Mouse (Mus musculus) 3T3-L1 (cell line): ENCODE measurements around the gene Otp.

ENCODE experiments used
- DNase-seq: peaks from one replicate; pipeline ENCODE4 v3.0.0-alpha.2; 2015; ENCODE audit warnings: low read depth, low spot score

Otp gene

DNA sequence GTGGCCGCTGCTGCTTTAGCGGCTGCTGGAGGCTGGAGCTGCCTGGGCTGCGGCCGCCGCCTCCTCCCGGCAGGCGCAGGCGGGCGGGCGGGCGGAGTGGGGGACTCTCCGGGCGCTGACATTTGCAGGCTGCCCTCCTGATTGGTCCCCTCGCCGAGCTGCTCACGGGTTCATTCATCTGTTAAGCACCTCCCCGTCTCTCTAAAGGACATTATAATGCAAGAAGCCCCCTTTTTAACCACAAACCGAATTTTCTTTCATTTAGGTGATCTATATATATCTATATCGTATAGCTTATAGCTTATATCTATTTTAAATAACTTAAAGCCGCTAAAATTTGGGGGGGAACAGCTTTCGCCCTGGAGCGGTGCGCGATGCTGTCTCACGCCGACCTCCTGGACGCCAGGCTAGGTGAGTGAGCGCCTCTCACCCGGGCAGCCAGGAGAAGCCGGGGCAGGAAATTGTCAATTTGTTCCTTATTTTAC, at the start of gene Otp:
TSS of gene Otp (plus strand) at position 207 of the 485 bp plus-strand sequence.
- DNase-seq, result no peak

DNA sequence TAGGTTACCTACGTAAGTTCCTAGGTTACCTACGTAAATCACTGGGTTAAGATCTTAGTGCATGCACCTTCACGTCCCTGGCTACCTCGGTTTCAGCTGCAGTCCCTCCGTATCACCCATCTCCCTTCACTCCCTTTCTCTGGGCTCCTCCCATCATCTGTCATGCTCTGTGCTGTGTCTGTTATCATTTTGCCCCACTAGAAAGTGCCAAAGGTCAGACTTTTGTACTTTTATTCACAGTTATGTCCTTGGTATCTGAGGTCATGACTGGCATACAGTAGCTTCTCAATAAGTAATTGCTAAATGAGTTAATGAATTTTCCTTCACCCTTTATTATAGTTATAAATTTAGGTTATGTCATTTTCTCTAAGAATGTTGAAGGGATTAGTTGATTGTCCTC, 49.0 kb upstream of the Otp start:
- no peak for DNase-seq

DNA sequence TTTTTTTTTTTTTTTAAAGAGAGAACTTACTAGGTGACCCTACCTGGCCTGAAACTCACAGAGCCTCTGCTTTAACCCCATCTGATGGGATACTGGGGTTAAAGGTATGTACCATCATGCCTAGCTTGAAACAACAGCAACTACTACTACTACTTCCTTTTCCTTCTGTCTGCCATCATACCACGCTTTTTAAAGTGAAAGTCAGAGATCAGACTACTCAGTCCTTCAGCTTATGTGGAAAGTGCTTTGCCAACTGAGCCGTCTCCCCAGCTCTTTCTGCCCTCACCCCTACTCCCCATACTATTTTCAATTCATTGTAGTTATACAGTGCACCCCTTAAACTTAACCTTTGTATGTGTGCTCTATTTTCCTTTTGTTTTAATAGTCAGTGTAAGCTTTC, 48.4 kb upstream of the Otp start:
- no peak for DNase-seq

DNA sequence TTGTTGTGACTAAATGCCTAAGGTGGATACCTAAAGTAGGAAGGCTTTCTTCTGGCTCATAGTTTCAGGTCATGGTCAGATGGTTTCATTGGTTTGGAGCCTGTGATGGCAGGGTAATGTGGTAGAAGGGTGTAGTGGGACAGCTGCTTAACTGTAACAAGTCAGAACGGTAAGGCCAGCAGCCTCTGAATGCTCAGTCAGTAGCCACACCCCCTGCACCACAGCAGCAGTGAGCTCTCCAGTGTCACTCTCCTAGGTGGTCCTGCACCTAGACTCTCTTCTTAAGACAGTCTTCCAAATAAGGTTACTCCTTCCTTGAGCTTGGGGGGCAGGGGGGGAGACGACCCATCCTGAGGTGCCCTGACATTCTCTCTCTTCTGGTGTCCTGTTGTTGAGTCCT, 47.6 kb upstream of the Otp start:
- no peak for DNase-seq

DNA sequence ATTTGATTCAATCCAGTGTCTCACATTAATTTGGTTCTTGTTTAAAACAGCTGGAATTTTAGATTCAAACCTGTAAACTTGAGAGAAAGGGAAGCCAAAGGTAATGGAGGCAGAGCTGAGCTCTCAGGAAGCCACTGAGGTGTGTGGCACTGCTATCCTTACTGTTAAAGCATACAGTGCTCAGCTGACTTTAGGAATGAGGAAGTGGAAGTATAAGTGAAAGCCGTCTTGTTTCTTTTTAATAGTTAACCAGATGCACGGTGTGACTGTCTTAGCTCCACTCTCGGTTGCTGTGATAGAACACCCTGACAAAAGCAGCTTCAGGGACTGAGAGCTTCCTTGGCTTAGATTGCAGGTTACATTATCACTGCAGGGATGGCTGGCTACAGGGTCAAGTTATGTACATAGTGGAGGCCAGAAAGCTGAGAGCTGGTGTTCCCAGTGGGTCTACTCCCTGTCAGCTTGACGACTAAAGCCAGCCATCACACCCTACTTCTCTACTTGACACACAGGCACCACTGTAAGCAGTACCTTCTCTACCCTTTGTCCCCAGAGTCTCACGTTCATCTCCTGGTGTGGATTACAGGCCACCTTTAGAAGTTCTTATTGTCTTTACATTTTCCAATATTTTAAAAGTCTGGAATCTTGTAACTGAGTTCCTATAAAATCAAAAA, 37.2 kb upstream of the Otp start:
- DNase-seq, result no peak

DNA sequence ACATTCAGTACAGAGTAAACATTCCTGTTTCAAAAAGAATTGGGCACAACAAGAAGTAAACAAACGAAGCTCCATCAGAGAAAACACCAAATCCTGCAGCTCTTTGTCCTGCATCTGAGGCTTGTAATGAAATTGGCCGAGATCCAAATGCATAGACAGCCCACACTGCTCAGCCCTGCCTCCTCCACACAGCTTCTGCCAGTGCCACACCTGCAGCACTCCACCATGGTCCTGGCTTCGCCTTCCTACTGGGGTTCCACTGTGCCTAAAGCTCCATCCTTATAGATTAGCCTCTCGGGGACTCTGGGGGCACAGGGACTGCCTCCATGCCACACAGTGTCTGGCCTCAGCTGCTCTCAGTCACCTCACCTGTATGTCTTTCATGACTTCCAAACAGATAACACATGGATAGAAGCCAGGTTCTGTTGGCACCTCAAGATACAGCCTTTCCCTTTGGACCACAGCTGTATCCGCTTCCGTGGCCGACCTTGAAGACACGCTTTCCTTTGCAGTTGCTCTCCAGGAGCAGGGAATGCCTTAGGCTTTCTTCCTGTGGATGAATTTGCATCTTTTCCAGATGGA, 36.6 kb upstream of the Otp start:
- no peak for DNase-seq

DNA sequence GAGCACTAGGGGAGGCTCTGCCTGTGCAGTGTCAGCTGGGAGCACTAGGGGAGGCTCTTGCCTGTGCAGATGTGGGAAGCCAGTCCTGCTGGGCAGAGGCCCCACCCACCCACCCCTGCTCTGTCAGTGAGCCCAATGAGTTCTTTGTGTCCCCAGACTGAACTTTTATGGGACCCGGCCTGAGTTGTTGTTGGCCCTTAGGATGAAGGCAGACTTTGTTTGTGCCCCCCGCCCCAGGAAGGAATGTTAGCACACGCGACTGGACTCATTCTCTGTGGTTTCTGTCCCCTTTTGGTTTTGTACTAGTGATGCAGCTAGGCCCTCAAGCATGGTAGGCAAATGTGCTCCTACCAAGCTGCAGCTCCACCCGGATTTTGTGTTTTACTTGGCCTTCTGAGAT, 32.2 kb upstream of the Otp start:
- DNase-seq, result no peak

DNA sequence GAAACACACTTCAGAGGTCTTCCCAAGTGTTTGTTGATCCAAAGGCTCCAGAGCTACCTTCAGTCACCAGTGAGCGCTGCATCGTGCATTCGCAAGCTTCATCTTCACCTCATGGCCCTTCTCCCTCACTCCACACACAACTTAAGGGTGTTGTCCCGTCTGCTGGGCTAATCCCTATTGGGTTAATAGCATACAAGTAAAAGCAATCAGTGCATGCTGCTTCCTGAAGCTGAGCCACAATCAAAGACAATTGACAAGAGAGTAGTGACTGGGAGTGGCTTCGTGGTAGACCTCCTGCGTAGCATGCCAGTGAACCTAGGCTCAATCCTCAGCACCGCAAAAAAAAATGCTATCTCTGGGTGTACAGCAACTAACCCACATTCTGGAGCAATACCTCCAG, 27.5 kb upstream of the Otp start:
- DNase-seq, result no peak

DNA sequence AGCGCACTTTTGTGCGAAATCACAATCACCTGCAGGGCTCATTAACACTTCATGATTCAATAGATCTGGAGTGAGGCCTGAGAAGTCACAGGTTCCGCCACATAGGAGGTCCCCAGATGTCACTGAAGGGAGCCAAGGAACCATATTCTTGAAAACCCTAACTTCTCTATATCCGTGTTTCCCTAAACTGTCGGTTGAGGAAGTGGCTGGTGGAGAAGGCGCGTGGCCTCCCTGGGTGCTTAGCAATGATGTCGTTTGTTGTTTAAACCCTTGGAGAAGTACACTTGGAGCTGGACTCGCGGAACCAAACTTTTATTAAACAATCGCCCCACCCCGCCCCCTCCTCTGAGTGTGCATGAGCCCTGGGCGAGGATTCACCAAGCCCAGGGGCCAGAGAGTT, 26.1 kb upstream of the Otp start:
- DNase-seq, result no peak

DNA sequence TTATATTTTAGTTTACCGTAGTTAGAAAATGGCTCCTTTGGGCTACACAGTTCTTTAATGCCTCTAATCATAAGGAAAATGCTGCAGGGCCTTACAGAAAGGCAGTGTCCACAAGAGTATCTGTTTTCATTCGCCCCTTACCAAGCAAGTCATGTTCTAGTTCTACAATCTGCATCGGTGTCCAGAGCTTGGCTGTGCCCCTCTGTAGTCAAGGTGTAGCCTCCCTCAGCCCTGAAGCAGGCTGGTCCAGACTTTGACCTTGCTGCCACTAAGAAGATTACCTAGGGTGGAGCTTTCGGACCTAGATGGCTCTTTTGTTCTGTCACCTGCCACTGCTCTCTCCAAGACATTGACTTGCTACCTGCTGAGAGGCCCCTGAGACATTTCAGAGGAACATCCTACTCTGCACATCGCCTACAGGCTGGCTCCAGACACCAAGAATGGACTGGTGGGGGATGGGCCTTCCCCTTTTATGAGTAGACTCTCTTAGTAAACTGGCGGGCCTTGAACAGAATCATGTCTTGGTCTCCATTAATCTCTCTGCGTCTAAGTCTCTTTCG, 17.3 kb upstream of the Otp start:
- DNase-seq, result no peak

DNA sequence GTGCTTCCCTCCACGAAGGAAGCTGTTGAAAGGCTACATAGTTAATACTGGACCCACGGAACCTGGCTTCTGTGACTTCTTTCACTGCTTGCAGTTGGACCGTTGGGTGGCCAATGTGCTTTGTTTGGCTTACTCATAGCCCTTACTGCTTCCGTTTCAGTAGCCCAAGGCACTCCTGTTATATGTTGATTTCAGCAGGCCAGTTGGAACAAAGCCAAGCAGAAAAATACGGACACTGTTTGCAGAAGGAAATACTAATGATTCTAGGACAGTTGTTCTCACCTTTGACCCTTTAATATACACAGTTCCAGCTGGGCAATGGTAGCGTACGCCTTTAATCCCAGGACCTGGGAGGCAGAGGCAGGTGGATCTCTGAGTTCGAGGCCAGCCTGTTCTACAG, 16.1 kb upstream of the Otp start:
- no peak for DNase-seq

DNA sequence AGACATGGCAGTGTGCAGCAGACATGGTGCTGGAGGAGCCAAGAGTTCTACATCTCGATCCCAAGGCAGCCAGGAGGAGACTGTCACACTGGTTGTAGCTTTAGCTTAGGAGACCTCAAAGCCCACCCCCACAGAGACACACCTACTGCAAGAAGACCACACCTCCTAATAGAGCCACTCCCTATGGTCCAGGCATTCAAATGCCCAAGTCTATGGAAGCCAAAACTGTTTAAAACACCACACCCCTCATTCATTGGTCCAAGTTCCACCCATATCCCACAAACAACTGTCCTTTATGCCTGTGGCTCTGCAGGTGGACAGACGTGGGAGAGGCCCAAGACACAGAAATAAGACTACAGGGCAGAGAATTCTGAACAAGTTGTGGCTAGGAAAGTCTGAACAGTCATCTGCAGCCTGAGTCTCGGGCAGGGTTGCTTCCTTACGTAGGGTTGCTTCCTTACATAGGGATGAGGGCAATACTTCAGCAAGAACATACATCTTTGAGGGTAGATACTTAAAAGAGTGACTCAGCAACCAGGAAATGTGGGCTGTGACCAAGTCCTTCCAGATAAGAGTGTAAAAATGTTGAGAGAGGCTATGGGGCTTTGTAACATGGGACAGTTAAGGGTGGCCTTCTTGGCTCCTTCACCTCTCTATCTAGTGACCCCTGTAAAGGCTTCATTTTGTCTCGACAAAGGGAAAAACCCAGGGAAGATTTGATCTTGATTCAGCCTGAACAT, 12.7 kb upstream of the Otp start:
- no peak for DNase-seq

DNA sequence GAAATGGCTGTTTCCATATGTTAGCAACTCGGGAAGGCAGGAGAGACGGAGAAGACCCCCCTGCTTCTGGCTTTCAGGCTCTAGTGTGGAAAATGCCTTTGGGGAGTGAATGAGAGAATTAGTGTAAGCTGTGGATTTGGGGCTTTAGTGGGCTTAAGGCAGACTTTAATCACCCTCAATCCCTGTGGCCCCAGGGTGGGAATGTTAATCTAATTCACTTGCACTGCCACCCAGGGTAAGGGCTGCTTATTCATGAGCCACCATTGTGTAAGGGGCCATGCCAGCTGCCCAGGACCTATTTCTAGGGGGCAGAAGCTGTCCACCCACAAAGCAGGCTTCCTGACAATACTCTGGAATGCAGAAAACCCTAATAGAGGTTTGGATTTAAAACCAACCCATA, 8.5 kb upstream of the Otp start:
- DNase-seq, result no peak

DNA sequence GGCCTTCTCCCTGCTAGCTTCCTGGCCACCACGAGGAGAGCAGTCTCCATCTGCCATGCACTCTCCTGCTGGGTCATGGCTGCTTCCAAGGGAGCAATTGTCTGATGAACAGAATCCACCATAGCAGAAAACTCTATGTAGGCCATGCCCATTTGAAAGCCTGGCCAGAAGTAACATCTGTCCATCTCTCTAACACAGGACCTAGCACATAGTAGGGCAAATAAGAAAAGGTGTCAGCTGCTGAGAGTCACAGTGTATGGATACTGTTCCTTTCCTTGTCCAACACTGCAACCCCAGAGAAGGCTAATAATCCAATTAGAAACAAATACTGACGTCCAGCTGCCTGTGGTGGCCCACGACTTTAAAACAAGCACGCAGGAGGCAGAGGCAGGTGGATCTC, 7.6 kb upstream of the Otp start:
- no peak for DNase-seq

DNA sequence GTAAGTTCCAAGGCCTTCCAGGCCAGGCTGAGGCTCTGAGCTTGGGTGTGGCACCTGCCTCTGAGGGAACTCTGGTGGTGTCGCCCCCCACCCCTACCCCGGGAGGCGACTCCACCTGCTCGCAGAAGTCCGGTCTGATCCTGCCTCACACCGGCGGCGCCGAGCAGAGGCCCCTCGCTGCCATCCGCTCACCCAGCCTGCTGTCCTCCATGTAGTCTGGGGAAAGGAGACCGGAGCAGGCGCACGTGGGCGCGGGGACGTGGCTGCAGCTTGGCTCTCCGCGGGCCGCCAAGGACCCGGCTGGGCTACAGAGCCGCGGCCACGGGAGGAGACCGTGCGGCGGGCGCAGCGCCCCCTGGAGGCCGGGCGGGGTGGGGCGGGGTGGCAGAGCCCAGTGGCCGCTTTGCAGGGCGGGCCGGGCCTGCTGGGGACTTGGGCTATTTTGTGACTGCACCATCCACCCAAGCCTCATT, 6.9 kb upstream of the Otp start:
- no peak for DNase-seq

DNA sequence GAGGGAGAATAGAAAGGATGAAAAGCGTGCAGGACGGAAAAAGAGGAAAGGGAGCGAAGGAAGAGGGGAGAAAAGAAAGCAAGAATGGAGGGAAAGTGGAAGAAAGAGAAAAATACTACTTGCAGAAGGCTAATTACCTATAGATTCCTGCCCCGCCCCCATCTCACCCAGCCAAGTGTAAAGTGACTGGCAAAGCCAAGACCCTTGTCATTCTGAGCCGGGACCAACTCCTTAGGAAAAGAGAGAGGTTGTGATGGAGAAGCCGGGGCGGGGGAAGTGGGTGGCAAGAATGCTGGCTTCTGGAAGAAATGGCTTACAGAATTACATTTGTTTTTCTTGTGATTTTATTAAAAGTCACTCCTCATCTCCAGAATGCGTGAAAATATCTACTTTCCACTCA, 5.9 kb upstream of the Otp start:
- DNase-seq, result no peak

DNA sequence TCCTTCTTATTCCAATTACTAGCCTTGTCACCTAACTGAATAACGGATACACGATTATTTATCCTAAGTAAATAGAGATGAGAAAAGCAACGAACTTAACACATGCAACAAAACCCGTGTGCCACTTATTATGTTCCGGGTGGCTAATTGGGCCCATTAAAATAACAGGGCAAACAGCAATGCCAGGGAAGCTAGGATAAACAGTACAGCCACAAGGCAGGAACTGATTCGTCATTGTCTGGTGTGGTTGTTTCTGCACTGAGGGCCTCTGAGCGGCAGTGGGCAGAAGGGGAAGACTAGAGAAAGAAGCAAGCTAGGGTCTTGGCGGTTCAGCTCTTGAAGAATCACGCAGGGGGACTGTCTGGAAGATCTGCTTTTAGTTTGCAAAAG, 5.3 kb upstream of the Otp start:
- no peak for DNase-seq

DNA sequence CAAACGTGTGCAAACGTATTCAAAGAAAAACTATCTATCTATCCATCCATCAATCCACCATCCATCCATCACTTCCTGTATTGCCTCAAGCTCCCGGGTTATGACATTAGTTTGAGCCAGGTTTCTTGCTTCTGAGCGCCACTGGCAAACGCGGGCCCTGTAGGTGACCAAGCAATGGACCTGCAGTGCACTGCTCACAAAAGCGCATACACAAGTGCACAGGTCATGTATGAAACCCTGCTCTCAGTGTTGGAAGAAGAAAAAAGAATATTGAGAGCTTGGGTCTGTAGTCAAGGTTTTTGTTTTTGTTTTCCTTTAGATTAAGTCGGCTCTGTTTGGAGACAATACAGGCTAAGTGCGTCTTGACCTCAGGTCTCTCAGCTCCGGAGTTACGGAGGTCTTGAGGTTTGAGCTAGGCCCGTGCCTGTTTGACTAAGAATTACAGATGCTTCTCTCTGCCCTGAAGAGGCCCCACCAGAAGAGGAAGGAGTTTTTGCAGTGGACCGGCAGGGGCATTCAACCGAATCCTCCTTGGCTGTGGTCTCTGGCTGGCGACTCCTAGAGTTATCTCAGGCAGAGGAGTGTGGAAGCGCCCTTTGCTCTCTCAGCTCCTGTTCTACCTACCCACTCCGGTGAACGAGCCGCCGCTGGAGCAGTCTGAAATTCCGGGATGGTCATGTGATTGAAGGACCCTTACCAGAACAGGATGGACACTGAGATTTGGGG, 4.8 kb upstream of the Otp start:
- no peak for DNase-seq

DNA sequence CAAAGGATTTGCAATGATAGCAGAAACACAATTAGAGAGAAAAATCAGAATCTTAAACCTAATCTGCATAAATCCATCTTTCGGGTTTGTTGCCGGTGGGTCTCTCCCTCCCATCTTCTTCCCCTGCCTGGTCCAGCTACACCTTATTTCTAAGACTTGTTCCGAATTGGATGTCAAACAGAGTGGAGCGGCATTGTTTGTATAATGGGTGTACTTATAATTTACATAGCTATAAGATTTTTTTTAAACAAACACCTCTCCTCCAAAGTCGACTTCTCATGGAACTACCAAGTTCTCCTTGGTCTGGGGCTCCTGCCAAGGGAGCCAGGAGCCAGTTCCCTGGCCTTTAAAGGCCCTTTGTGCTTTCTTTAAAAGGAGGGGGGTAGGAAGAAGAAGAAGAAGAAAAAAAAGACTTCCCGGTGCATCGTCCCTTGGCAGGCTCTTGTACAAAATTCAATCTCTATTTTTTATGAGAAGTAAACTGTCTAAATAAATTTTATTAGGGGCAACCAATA, 3.5 kb upstream of the Otp start:
- DNase-seq, result no peak

DNA sequence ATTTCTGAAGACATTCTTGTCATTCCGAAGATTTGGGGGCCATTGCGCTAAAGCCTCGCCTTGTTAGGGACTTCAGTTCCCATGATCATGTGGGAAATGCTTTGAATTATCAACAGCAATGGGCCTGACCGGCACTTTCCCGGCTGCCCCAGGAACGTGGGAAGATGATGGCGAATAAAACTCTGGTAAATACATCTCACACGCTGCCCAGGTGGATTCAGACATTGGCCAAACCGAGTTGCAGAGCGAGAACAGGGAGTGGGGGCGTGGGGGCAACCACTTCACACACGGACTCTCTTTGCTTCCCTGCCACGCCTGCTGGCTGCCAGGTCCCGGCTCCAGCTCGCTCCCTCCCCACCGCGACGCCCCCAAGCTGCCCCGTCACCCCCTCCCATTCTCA, 3.0 kb upstream of the Otp start:
- DNase-seq, result no peak

DNA sequence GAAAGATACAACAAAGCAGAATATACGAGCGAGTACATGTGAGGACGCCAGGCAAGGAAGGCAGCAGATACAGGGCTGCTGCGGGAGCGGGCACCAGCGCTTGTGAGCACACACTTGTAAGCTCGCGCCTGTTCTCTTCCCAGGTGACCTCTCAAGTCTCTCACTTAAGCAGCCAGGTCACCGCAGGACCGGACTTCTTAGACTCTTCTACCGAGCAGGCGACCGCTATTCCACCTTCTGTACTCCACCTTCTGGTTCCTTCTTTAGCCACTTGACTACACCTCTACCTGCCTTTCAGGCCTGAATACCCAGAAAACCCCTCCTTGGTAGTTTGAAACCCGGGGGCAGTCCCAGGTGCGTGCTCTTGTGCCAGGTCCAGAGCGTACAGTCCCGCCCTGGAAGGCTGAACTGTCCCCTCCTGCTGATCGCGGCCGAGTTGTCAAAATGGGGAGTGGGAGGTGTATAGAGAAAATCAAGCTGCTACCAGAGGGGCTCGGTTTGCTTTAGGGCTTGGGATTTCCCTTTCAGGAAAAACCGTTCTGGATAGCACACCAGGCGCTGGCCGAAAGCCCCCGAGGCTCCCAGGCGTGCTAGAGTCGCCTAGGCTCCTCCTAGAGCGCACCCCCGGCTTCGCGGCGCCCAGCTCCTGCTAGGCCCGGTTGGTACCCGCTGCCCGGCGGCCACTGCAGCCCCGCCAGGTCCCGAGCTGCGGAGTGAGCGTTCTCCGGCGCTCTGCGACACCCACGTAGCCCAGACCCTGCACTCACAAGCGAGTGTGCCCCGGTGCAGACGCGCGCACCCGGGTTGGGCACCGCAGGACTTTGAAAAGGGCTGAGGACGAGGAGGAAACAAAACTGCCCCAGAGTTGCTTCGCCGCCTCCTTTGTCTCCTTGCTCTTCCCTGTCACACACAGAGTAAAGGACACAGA, 2.0 kb upstream of the Otp start:
- DNase-seq, result no peak
